Mouse (Mus musculus): ENCODE measurements at regions not wholly inside any gene's neighbourhood (a gene's known extent, or its start where the extent isn't known, plus 50 kb on each side); places are given as distances from the start of the nearest gene placed in this dataset.

DNA sequence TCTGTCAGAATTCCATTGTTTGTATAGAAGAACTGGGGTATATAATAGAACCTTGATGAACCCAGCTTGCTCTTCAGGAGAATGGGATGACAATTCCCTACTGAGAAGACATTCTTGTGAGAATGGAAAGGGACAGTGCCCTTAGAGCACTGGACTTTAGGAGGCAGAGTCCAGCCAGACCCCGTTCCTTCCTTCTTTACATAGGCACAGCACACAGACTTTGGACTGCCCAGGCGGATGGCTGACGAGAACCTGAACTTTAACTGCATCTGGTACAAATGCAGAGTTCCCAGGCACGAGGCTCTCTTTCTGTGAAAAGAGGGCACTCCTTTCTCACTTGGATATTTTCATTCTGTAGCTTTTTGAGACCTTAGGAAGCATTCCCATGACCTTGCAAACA lies 197.4 kb upstream of the Dkk2 start:
- no peaks in the 10 kb centered on the region for H3K4me1 ChIP-seq
- no peaks in the 10 kb centered on the region for H3K9me3 ChIP-seq (replicated peaks)
- no peak overlapping the region for H3K9ac ChIP-seq
- 71% methylated on average over 4 of the region's 4 CpGs for WGBS
- no peak overlapping the region for H3K27ac ChIP-seq
- H3K4me2 ChIP-seq = no peak overlapping the region
- 0 out of 2 replicates have a peak, but pooled peaks have one; percentile 46 for ATAC-seq (replicated peaks; ENCODE audit: low FRiP score)
- H3K36me3 ChIP-seq = no peaks in the 10 kb centered on the region
- H3K4me3 ChIP-seq (replicated peaks) = no peak overlapping the region
- no peaks in the 10 kb centered on the region for H3K27me3 ChIP-seq

DNA sequence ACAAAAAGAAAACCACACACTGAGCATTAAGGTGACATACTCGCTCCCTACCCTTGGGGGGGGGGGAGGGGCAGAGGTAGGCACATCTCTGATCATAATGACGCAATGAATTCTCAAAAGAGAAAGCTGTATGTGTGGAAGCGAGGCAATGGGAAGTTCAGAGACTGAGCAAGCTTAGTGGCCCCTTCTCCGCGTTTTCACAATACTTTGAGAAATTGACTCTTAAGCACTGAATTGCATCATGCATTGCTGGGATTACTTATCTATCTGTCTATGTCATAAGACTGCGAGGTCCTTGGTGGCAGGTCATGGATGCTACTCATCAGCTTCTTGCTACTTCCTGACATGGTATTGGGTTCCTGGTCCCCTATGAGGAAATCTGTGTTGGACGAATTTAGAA lies 193.2 kb upstream of the Dkk2 start:
- Histone ChIP-seq H3K4me2 (no peak overlapping the region), H3K9me3 (replicated peaks) (no peaks in the 10 kb centered on the region), H3K27ac (no peak overlapping the region), H3K4me1 (no peaks in the 10 kb centered on the region), H3K9ac (no peak overlapping the region), H3K27me3 (no peaks in the 10 kb centered on the region), H3K36me3 (no peaks in the 10 kb centered on the region), H3K4me3 (replicated peaks) (no peak overlapping the region)
- ATAC-seq (replicated peaks; ENCODE audit: low FRiP score) = no peak
- WGBS = 87% methylated on average over 7 of the region's 7 CpGs

DNA sequence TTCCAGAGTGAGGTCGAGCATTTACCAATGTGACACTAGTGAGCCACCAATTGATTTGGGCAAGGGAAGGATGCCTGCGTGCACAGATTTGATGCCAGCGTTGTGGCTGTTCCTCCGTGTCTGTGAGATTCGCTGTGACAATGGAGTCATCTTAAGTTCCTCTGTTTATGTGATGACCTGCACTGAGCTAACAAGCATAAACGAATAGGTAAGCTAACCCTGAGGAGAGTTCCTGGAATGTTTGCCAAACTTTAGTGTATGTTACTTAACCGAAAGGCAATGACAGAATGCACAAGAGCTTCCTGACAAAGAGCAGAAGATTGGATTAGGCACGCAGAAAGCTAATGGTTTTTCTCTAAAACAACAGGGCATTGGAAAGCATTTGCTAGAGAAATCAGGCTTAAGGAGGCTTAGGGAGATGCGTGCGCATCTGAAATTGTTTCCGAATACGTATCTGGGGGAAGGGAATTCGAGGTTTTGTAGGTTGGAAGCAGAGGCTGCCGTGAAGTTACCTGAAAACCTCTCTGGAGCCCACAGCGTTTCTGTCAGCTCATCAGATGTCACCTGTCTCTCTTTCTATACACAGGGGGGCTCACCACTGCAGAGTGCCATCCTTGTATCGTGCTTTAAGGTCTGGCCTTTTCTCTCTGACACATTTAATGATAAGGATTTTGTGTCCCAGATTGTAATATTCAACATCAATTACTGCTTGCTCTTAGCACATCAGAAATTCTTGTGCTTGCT lies 191.9 kb upstream of the Dkk2 start:
- no peaks in the 10 kb centered on the region for H3K4me1 ChIP-seq
- H3K4me3 ChIP-seq (replicated peaks) = no peak overlapping the region
- no peaks in the 10 kb centered on the region for H3K27me3 ChIP-seq
- no peaks in the 10 kb centered on the region for H3K36me3 ChIP-seq
- WGBS = 82% methylated on average over 16 of the region's 16 CpGs
- ATAC-seq (replicated peaks; ENCODE audit: low FRiP score) = no peak
- H3K9ac ChIP-seq = no peak overlapping the region
- no peak overlapping the region for H3K27ac ChIP-seq
- H3K9me3 ChIP-seq (replicated peaks) = no peaks in the 10 kb centered on the region
- no peak overlapping the region for H3K4me2 ChIP-seq

DNA sequence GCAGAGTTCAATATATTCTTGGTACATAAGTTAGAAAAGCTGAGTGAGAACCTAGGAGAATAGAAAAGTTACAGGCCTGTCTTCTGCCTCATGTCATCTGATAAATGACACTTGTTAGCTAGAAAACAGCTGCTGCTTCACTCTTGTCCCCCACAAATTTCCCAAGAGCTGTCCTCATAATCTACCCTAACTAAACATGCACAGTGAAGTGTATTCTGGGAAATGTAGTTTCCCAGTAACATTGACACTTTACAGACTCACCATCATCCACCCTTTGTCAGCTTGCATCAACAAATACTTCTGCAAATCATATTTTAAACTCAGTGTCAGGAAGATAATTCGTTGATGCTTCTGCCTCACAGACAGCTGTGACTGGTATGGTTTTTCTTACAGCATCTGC lies 190.0 kb upstream of the Dkk2 start:
- Histone ChIP-seq H3K9me3 (replicated peaks) (no peaks in the 10 kb centered on the region), H3K4me2 (no peak overlapping the region), H3K27ac (no peak overlapping the region), H3K4me3 (replicated peaks) (no peak overlapping the region), H3K36me3 (no peaks in the 10 kb centered on the region), H3K4me1 (no peaks in the 10 kb centered on the region), H3K9ac (no peak overlapping the region), H3K27me3 (no peaks in the 10 kb centered on the region)
- no peak for ATAC-seq (replicated peaks; ENCODE audit: low FRiP score)
- WGBS = 80% methylated on average over 1 of the region's 1 CpGs

DNA sequence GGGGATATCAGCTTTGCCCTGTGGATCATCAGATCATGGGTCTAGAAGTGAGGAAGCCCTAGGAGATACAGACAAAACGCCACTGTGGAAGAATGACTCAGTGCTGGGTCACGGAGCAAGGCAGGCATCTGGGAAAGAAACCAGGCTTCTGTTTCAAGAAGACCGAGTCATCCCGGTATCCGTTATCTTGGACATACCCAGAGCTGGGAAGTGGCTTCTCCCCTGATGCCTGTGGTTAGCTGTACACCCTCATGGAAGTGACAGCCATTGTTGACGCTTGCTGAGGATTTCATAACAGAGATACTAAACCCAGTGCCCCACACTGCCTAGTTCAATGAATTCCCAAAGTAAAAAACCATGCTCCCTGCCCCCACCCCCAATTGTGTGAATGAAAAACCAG lies 171.6 kb upstream of the Dkk2 start:
- no peak for ATAC-seq (replicated peaks; ENCODE audit: low FRiP score)
- Histone ChIP-seq H3K4me3 (replicated peaks) (no peak overlapping the region), H3K36me3 (no peaks in the 10 kb centered on the region), H3K4me1 (no peaks in the 10 kb centered on the region), H3K4me2 (no peak overlapping the region), H3K27ac (no peak overlapping the region), H3K9me3 (replicated peaks) (no peaks in the 10 kb centered on the region), H3K27me3 (no peaks in the 10 kb centered on the region), H3K9ac (no peak overlapping the region)
- whole genome bisulfite sequencing = 83% methylated on average over 6 of the region's 6 CpGs

DNA sequence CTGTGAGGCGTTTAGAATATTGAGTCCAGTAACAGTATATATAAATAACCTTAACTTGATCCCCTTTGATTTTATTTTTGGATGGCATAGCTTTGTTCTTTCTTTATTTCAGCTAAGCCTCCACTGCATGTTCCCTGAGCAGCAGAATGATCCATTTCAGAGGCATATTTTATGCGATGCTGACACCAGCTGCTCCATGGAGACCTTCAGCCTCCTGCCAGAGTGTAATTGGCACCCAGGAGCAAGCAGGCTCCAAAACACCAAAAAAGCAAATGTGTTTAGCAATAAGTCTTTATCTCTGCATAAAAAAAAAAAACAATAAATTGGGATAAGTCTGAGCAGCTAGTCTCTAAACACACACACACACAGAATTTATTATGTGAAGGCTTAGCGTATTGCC lies 170.7 kb upstream of the Dkk2 start:
- Histone ChIP-seq H3K4me2 (no peak overlapping the region), H3K27me3 (no peaks in the 10 kb centered on the region), H3K27ac (no peak overlapping the region), H3K4me1 (no peaks in the 10 kb centered on the region), H3K9ac (no peak overlapping the region), H3K4me3 (replicated peaks) (no peak overlapping the region), H3K36me3 (no peaks in the 10 kb centered on the region), H3K9me3 (replicated peaks) (no peaks in the 10 kb centered on the region)
- ATAC-seq (replicated peaks; ENCODE audit: low FRiP score) = no peak
- 87% methylated on average over 3 of the region's 3 CpGs for WGBS

DNA sequence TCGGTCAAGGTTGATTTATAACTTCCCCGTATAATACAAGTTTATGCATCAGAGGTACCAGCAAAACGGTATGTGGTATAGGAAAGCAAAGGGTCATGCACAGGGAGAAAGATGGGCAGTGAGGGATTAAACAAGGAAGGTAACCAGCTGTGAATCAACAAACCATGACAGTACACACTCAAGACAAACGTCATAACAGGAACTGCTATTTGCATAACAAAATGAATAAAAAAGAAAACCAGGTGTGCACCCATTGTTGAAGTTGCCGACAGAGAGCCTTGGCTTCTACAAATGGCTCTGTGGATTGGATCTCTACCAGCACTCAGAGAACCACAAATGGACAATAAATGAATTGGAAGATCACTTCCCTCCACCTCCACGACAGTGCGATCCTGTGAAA lies 170.1 kb upstream of the Dkk2 start:
- Histone ChIP-seq H3K9ac (no peak overlapping the region), H3K4me2 (no peak overlapping the region), H3K9me3 (replicated peaks) (no peaks in the 10 kb centered on the region), H3K27ac (no peak overlapping the region), H3K4me1 (no peaks in the 10 kb centered on the region), H3K27me3 (no peaks in the 10 kb centered on the region), H3K4me3 (replicated peaks) (no peak overlapping the region), H3K36me3 (no peaks in the 10 kb centered on the region)
- WGBS = 69% methylated on average over 7 of the region's 7 CpGs
- ATAC-seq (replicated peaks; ENCODE audit: low FRiP score) = no peak

DNA sequence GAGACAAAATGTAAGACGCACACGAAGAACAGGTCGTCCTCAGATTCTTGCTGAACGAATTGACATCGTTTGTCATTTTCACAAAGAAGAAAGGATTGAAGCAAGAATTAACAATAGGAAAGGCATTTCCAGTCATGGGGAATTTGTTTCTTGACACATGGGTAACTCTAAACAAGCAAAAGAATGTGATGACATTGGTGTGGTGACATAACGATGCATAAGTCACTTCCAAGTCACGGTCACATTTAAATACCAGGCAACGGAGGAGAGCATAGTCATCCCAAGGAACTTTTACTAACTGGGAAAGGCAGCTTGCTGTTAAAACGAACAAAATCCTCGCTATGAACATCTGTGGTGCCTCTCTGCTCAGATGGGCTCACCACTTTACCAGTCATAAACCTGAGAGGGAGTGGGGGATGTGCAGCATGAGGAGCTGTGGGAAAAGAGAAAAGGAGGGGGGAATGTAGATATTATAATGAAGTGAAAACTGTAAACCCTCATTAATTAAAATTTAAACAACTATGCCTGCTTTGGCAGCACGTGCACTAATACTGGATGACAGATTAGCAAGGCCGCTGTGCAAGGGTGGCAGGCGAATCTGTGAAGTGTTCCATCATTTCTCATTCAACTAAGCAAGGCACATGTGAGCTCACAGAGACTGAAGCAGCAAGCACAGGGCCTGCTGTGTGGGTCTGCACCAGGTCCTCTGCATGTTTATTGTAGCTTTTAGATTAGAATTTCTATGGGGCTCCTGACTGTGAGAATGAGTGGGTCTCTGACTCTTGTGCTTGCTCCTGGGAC lies 167.2 kb upstream of the Dkk2 start:
- Histone ChIP-seq H3K4me3 (replicated peaks) (no peak overlapping the region), H3K9me3 (replicated peaks) (no peaks in the 10 kb centered on the region), H3K4me1 (no peaks in the 10 kb centered on the region), H3K36me3 (no peaks in the 10 kb centered on the region), H3K27ac (no peak overlapping the region), H3K9ac (no peak overlapping the region), H3K4me2 (no peak overlapping the region), H3K27me3 (no peaks in the 10 kb centered on the region)
- WGBS = 88% methylated on average over 13 of the region's 13 CpGs
- no peak for ATAC-seq (replicated peaks; ENCODE audit: low FRiP score)

DNA sequence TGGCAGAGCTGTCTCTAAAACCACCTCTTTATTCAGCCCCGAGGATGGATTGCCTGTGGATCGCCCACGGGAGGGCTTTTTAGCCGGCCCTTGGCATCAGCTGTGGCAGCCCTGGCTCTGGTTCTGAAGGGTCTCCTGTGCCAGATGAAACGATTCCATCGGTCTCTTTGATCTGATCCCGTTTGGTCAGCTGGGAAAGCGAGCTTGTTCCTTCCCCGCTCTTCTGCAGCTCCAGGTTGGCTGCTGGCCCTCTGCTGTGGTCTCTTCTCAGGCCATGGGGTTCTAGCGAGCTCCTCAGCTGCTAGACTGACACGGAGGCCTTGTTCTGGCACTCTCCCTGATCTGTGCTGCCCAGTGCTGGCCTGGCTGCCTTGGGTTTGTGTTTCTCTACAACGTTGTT lies 165.6 kb upstream of the Dkk2 start:
- Histone ChIP-seq H3K4me3 (replicated peaks) (no peak overlapping the region), H3K4me2 (no peak overlapping the region), H3K9ac (no peak overlapping the region), H3K27me3 (no peaks in the 10 kb centered on the region), H3K27ac (no peak overlapping the region), H3K4me1 (no peaks in the 10 kb centered on the region), H3K36me3 (no peaks in the 10 kb centered on the region), H3K9me3 (replicated peaks) (no peaks in the 10 kb centered on the region)
- 62% methylated on average over 12 of the region's 12 CpGs for WGBS
- ATAC-seq (replicated peaks; ENCODE audit: low FRiP score) = no peak

DNA sequence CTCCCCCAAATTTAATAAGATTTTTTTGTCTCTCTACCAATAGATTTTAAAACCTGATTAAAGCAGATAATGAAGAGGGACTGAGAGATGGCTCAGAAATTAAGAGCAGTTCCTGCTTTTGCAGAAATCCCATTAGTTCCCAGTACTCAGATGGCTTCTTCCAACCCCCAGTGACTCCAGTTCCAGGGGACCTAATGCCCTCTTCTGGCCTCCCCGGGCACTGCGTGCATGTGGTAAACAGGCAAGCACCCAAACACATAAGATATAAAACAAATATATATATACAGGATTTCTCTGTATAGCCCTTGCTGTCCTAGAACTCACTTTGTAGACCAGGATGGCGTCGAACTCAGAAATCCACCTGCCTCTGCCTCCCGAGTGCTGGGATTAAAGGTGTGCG lies 163.9 kb upstream of the Dkk2 start:
- Histone ChIP-seq H3K9me3 (replicated peaks) (no peaks in the 10 kb centered on the region), H3K9ac (no peak overlapping the region), H3K27ac (no peak overlapping the region), H3K4me3 (replicated peaks) (no peak overlapping the region), H3K27me3 (no peaks in the 10 kb centered on the region), H3K4me1 (no peaks in the 10 kb centered on the region), H3K36me3 (no peaks in the 10 kb centered on the region), H3K4me2 (no peak overlapping the region)
- ATAC-seq (replicated peaks; ENCODE audit: low FRiP score) = no peak
- WGBS = 83% methylated on average over 6 of the region's 6 CpGs

DNA sequence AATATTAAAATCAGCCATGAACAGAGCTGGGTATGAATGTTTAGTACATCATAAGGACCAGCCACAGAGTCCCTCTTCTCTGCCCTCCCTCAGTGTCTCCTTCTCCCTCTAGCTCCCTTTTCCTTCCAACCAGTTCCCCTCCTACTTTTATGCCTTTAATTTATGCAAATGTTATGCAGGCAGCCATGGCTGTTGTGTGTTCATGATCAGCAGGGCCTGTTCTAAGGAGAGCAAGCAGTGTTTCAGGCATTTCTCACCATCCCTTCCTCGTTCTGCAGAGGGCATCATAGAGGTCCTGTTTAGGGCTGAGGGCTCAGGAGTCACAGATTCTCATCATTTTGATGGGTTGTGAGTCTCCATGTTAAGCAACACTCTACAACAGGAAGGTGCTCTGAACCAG lies 162.4 kb upstream of the Dkk2 start:
- no peak overlapping the region for H3K9ac ChIP-seq
- H3K27me3 ChIP-seq = no peaks in the 10 kb centered on the region
- H3K27ac ChIP-seq = no peak overlapping the region
- no peak overlapping the region for H3K4me3 ChIP-seq (replicated peaks)
- ATAC-seq (replicated peaks; ENCODE audit: low FRiP score) = no peak
- no peaks in the 10 kb centered on the region for H3K36me3 ChIP-seq
- H3K4me1 ChIP-seq = no peaks in the 10 kb centered on the region
- 58% methylated on average over 1 of the region's 1 CpGs for WGBS
- H3K9me3 ChIP-seq (replicated peaks) = no peaks in the 10 kb centered on the region
- no peak overlapping the region for H3K4me2 ChIP-seq

DNA sequence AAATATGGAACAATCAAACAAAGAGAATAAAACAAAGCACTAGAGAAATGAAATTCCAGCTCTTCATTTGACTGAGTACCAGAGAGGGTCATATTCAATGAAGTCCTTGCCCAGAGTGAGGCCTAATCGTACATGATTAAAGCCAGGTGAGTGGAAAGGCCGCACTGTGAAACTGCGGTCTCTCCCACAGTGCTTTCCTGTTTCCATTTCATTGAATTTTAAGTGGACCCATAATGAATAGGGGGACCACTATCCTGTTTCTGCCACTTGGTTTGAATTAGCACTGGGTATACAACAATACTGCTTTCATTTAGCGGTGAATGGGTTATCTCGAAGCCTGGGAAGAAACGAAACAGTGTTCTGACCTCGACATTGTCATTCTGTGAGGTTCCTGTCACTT lies 144.2 kb upstream of the Dkk2 start:
- H3K9ac ChIP-seq = no peak overlapping the region
- H3K4me1 ChIP-seq = 0 out of 2 replicates have a peak, but pooled peaks cover 12% of the 10 kb centered on the region
- no peaks in the 10 kb centered on the region for H3K9me3 ChIP-seq (replicated peaks)
- ATAC-seq (replicated peaks; ENCODE audit: low FRiP score) = no peak
- H3K27ac ChIP-seq = no peak overlapping the region
- H3K4me3 ChIP-seq (replicated peaks) = no peak overlapping the region
- WGBS = 80% methylated on average over 7 of the region's 7 CpGs
- no peak overlapping the region for H3K4me2 ChIP-seq
- no peaks in the 10 kb centered on the region for H3K36me3 ChIP-seq
- no peaks in the 10 kb centered on the region for H3K27me3 ChIP-seq
